Mouse (Mus musculus): ENCODE data around the gene Brcc3.

Gene Brcc3

GRCm38 (mm10) chrX:75415936-75416785 lies at the start of gene Brcc3, which contains the start of the genes Cmc4 and Mtcp1:
Brcc3 (plus strand) TSS chrX:75416628.
Cmc4 (minus strand) TSS chrX:75416584.
Mtcp1 (minus strand) TSS chrX:75416588.
- peak; percentile 93 for DNase-seq

- DNase-seq: peak; percentile 25
Measured at GRCm38 (mm10) chrX:75370197-75370596, 46.2 kb upstream of the Brcc3 start.

- peak; percentile 59 for DNase-seq
Measured at GRCm38 (mm10) chrX:75372666-75373425, 43.6 kb upstream of the Brcc3 start.

GRCm38 (mm10) chrX:75376815-75377214 lies 39.6 kb upstream of the Brcc3 start:
- DNase-seq: no peak

DNA sequence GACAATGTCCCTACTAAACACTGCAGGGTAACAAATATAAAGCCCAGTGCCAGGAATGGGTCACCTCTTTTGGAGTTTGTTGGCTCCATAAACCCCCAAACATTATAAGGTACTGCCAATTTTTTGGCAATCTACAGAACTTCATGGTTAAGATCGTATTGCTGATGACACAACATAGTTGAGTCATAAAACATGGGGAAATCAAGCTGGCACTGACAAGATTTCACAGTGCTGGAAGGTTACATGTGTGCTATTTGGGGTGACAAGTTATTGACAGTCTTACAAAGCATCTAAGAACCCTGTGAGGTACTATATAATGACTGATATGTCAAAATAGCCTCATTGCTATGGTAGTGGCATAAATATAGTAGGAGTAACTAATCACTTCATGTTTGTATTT lies 35.3 kb upstream of the Brcc3 start:
- DNase-seq: no peak

DNA sequence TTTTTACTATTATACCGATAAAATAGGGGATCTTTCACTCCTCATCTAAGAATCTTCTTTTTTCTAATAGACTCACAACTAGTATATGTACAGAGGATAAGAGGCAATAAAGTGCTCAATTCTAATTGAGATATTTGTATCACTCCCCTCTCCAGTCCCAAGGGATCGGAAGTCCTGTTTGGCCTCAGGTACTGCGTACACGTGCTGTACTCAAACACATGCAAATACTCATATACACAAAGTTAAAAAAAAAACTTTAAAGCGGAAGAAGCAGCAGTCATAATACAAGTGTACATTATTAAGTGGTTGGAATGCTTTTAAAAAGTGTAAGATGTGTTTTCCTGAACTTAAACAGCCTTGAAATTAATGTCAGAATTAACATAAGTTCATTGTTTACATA lies 34.7 kb upstream of the Brcc3 start:
- DNase-seq: no peak

GRCm38 (mm10) chrX:75382195-75382771 lies 34.1 kb upstream of the Brcc3 start, which contains the start of the genes Fundc2 and F8:
Fundc2 (plus strand) TSS chrX:75382399.
F8 (minus strand) TSS chrX:75382615.
- DNase-seq: peak; percentile 86

DNA sequence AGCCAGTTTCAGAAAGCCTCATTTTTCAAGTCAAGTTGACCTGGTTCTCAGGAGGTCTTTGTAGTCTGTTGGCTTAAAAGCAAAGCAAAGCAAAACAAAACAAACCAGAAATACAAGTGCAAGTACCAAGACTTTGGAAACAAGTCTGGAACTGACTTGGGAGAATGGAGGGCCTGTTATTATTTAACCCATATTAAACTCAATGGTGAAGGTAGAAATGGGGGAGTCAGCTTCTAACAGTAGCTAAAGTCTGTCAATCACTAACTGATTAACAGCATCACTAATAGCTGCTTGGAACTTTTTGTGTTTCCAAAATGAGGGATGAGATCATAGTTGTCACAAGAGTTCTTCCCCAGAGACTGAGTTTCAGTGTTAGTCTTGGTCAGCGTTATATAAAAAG lies 17.0 kb upstream of the Brcc3 start:
- no peak for DNase-seq

DNA sequence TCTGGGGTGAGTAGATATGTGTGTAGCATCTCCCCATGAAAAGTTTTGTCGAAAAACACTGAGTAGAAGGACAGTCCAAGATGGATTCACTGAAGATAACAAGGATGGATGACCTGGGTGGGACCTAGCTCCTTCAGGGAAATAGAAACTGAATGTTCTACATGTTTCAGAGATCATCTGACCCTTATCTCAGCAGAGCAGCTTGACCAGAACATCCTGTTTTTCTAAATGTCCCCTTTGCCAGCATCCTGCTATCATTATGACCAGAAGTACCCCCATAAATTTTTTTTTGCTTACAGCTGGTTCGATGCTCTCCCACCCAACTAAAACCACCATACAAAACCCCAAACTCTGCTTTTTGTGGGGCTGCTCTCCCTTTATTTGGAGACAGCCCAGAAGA lies 13.8 kb upstream of the Brcc3 start:
- no peak for DNase-seq

- DNase-seq: no peak
Measured at GRCm38 (mm10) chrX:75403350-75403749, 13.1 kb upstream of the Brcc3 start.

DNA sequence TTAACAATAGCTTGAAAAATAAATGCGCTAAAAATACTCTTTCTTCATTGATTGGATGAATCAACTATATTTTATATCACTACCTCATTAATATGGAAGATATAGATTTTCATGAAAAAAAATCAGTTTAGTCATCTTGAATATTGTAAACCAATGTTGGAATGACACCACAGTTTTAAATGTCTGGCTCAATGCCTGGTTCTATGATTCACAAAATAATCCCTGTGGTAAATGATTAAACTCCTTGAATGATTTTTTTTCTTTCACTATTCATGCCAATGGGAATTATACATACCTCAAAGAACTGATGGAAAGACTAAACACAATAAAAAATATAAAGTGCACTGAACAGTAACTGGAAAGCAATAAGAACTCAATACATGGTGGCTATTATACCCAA lies 6.7 kb upstream of the Brcc3 start:
- no peak for DNase-seq

GRCm38 (mm10) chrX:75454597-75454996 lies 38.2 kb downstream of the Brcc3 start:
- no peak for DNase-seq

GRCm38 (mm10) chrX:75475182-75475644 lies 58.8 kb downstream of the Brcc3 start:
- DNase-seq: peak; percentile 58

- no peak for DNase-seq
Measured at GRCm38 (mm10) chrX:75489886-75490285, 73.5 kb downstream of the Brcc3 start.

Measured in kidney, postnatal 14 days (tissue).